8 mouse cellular contexts compared by ENCODE assay signal in genomic region chr16:90283905-90284891, GRCm38 (mm10). TPM values are rescaled to one million over a fixed set of nuclear protein-coding genes. Genes with fewer than 3 reads are reported as not detected.
DNase-seq lines count a peak whose midpoint lies in the region; ATAC-seq and TF ChIP-seq lines count a peak whose summit lies in the region.

TSS of gene Scaf4 (minus strand) at chr16:90284503.

- peak within 1 kb of the TSS; percentile 90 for H3K4me2 ChIP-seq in forebrain, postnatal 0 days (ENCODE audit: low read depth)
- H3K4me2 ChIP-seq in lung, embryonic 15.5 days, result peak within 1 kb of the TSS; percentile 70

- ATAC-seq in G1E (ENCODE audit: extremely low read depth, insufficient number of reproducible peaks, low FRiP score, poor library complexity, severe bottlenecking), result peak; percentile 82
- ATAC-seq in forebrain, postnatal 0 days, result peak; percentile 98
- peak; percentile 97 for ATAC-seq in lung, embryonic 15.5 days (ENCODE audit: borderline replicate concordance, extremely low read depth, low FRiP score, low TSS enrichment)

- DNase-seq in G1E (ENCODE audit: low spot score), result peak; percentile 91
- peak; percentile 96 to 98 for DNase-seq in cerebellum, adult 18-20 months
- DNase-seq in forebrain, postnatal 0 days, result peak; percentile 96
- peak; percentile 98 for DNase-seq in heart, postnatal 4 days
- DNase-seq in layer of hippocampus, adult 8-10 months (ENCODE audit: low spot score in 2 of 2), result peak; percentile 92 to 93
- DNase-seq in ovary, adult 18-20 months (ENCODE audit: low spot score), result peak; percentile 95
- peak; percentile 94 for DNase-seq in thymus, postnatal 0 days (ENCODE audit: low spot score)

- WGBS in forebrain, postnatal 0 days, result 1% methylated on average over 93 of the region's 123 CpGs
- under 1% methylated on average over 96 of the region's 123 CpGs for WGBS in lung, embryonic 15.5 days

- no peak for TF ChIP-seq CTCF in G1E (IDR thresholded peaks at IDR 0.05; ENCODE audit: low read depth, low read length)
- TF ChIP-seq CTCF in forebrain, postnatal 0 days (IDR thresholded peaks at IDR 0.05; ENCODE audit: low read depth), result no peak

- H3K9me3 ChIP-seq in G1E (replicated peaks), result no peaks in the 10 kb centered on the region
- H3K9me3 ChIP-seq in forebrain, postnatal 0 days (ENCODE audit: low read length), result no peaks in the 10 kb centered on the region
- H3K9me3 ChIP-seq in lung, embryonic 15.5 days, result no peaks in the 10 kb centered on the region

- H3K27ac ChIP-seq in forebrain, postnatal 0 days (ENCODE audit: low read depth, low read length), result peak within 1 kb of the TSS; percentile 89
- peak within 1 kb of the TSS; percentile 93 for H3K27ac ChIP-seq in lung, embryonic 15.5 days

- peak within 1 kb of the TSS; percentile 87 for H3K9ac ChIP-seq in forebrain, postnatal 0 days
- peak within 1 kb of the TSS; percentile 98 for H3K9ac ChIP-seq in lung, embryonic 15.5 days

- H3K36me3 ChIP-seq in G1E (replicated peaks), result peaks cover 15% of the 10 kb centered on the region
- no peaks in the 10 kb centered on the region for H3K36me3 ChIP-seq in forebrain, postnatal 0 days (ENCODE audit: insufficient read depth)
- no peaks in the 10 kb centered on the region for H3K36me3 ChIP-seq in lung, embryonic 15.5 days

- H3K4me3 ChIP-seq in G1E (ENCODE audit: low read depth, low read length), result peak within 1 kb of the TSS; percentile 97
- H3K4me3 ChIP-seq in forebrain, postnatal 0 days (ENCODE audit: low read depth, low read length), result peak within 1 kb of the TSS; percentile 99
- H3K4me3 ChIP-seq in lung, embryonic 15.5 days, result peak within 1 kb of the TSS; percentile 99

- H3K27me3 ChIP-seq in G1E (ENCODE audit: insufficient read depth, low read length), result no peaks in the 10 kb centered on the region
- no peaks in the 10 kb centered on the region for H3K27me3 ChIP-seq in forebrain, postnatal 0 days (ENCODE audit: insufficient read depth, low read length)
- H3K27me3 ChIP-seq in lung, embryonic 15.5 days, result no peaks in the 10 kb centered on the region

- H3K4me1 ChIP-seq in G1E (ENCODE audit: insufficient read depth, low read depth, low read length), result peaks cover 49% of the 10 kb centered on the region
- H3K4me1 ChIP-seq in forebrain, postnatal 0 days (ENCODE audit: insufficient read depth), result peaks cover 6% of the 10 kb centered on the region; the same call in 1 of the 2 replicates
- peaks cover 46% of the 10 kb centered on the region for H3K4me1 ChIP-seq in lung, embryonic 15.5 days

RNA-seq across cellular contexts. Expression of gene Scaf4, which starts in this region (rescaled TPM):
- total RNA-seq in G1E (2014; fragmentation: Nextera tagmentation), result 186 and 193 TPM in 2 replicates
- total RNA-seq in G1E (2017), result 12.2 and 14.8 TPM in 2 replicates
- polyA plus RNA-seq in G1E (2012), result 215 and 227 TPM in 2 replicates
- total RNA-seq in forebrain, postnatal 0 days (2014; rRNA removed), result 10.7 and 15.7 TPM in 2 replicates
- polyA plus RNA-seq in forebrain, postnatal 0 days (2015; fragmentation: Nextera tagmentation; extraction: Ambion mirVana), result 12.2 and 16.9 TPM in 2 replicates
- total RNA-seq in heart, postnatal 4 days (2021), result 10 to 100 TPM; 31.1 to 36.3 TPM
- 10 to 100 TPM; 52.4 to 66.5 (median 60.7) TPM for total RNA-seq in layer of hippocampus, adult 8-10 months (2022)
- 23.8 and 25.7 TPM in 2 replicates for polyA plus RNA-seq in lung, embryonic 15.5 days (2015; fragmentation: Nextera tagmentation; extraction: Ambion mirVana)
- polyA plus RNA-seq in thymus, postnatal 0 days (2015; fragmentation: Nextera tagmentation; extraction: Ambion mirVana), result 20.6 and 22.1 TPM in 2 replicates

Comparison
In these comparisons a context has a peak if more than half of its experiments do, and no peak if none do; other contexts are left out.
1. Peak in every context shown above with its lines: DNase-seq, ATAC-seq, H3K4me3 ChIP-seq and H3K27ac ChIP-seq.